Mouse (Mus musculus) hindbrain, embryonic 10.5 days (tissue): ENCODE data around the gene Igf2bp2. TPM values are rescaled to one million over a fixed set of nuclear protein-coding genes. Genes with fewer than 3 reads are reported as not detected.

Experiments used
- DNase-seq: peaks from one replicate; pipeline ENCODE4 v3.0.0-alpha.2; 2017; ENCODE audit warnings: low spot score
- H3K27ac ChIP-seq: fragments of 300-500 bp; sonication (generic); 2 replicates; pipeline ENCODE4 v1.5.1; 2016; ENCODE audit warnings: mild to moderate bottlenecking, moderate library complexity
- H3K27me3 ChIP-seq: fragments of 300-500 bp; sonication (generic); 2 replicates; pipeline ENCODE4 v1.6.1; 2016; ENCODE audit warnings: mild to moderate bottlenecking; ENCODE audit not compliant: poor library complexity, insufficient read depth, severe bottlenecking
- H3K36me3 ChIP-seq: fragments of 300-500 bp; sonication (generic); 2 replicates; pipeline ENCODE4 v1.6.1; 2016; ENCODE audit warnings: mild to moderate bottlenecking, moderate library complexity
- H3K4me1 ChIP-seq: fragments of 300-500 bp; sonication (generic); replicated peaks from 2 replicates; pipeline ENCODE4 v1.6.1; 2016; ENCODE audit warnings: mild to moderate bottlenecking
- H3K4me3 ChIP-seq: fragments of 300-500 bp; sonication (generic); 2 replicates; pipeline ENCODE4 v1.5.1; 2016; ENCODE audit warnings: mild to moderate bottlenecking, moderate library complexity
- H3K9me3 ChIP-seq: fragments of 300-500 bp; sonication (generic); 2 replicates; pipeline ENCODE4 v1.6.1; 2016; ENCODE audit warnings: mild to moderate bottlenecking, moderate library complexity
- WGBS: fragments of 180-500 bp; shearing (Covaris S2); methylation state at CpG from one replicate; pipeline ENCODE4 v1.1.7; 2016; 5-methylcytosine and 5-hydroxymethylcytosine counted together
- polyA plus RNA-seq: library from polyadenylated mRNA; unstranded; fragments of >200 nt; fragmentation: Nextera tagmentation; extraction: Ambion mirVana; gene quantifications from 2 replicates; pipeline ENCODE4 v1.2.1, GENCODE M21; 2016

The Igf2bp2 gene
- 141 and 165 TPM in 2 replicates for polyA plus RNA-seq

GRCm38 (mm10) chr16:22162512-22163455, at the start of gene Igf2bp2:
TSS of gene Igf2bp2 (minus strand) at chr16:22163299.
- H3K9me3 ChIP-seq: no peaks in the 10 kb centered on the region
- under 1% methylated on average over 131 of the region's 131 CpGs for WGBS

GRCm38 (mm10) chr16:22203501-22203900, 40.4 kb upstream of the Igf2bp2 start:
- no peaks in the 10 kb centered on the region for H3K36me3 ChIP-seq
- no peak overlapping the region for H3K27ac ChIP-seq
- 86% methylated on average over 1 of the region's 1 CpGs for WGBS
- H3K27me3 ChIP-seq: no peaks in the 10 kb centered on the region
- H3K4me3 ChIP-seq: no peak overlapping the region
- no peaks in the 10 kb centered on the region for H3K4me1 ChIP-seq
- DNase-seq: no peak
- peaks cover 12% of the 10 kb centered on the region; the same call in 1 of the 2 replicates for H3K9me3 ChIP-seq

More at GRCm38 (mm10) chr16:22162512-22163455, at the start of gene Igf2bp2:
- Histone ChIP-seq H3K4me1 (peaks cover 41% of the 10 kb centered on the region), H3K4me3 (peak within 1 kb of the TSS; percentile 97), H3K27me3 (no peaks in the 10 kb centered on the region), H3K27ac (peak within 1 kb of the TSS; percentile 99), H3K36me3 (peaks cover under 1% of the 10 kb centered on the region; the same call in 1 of the 2 replicates)
- DNase-seq: peak; percentile 80

- no peaks in the 10 kb centered on the region for H3K27me3 ChIP-seq
- H3K4me1 ChIP-seq: no peaks in the 10 kb centered on the region
- no peaks in the 10 kb centered on the region for H3K36me3 ChIP-seq
- H3K9me3 ChIP-seq: 0 out of 2 replicates have a peak, but pooled peaks cover 6% of the 10 kb centered on the region
- H3K4me3 ChIP-seq: no peak overlapping the region
- DNase-seq: no peak
- no peak overlapping the region for H3K27ac ChIP-seq
- 69% methylated on average over 3 of the region's 3 CpGs for WGBS
These were observed 38.8 kb upstream of the Igf2bp2 start for GRCm38 (mm10) chr16:22201858-22202257.

- no peaks in the 10 kb centered on the region for H3K4me1 ChIP-seq
- H3K27ac ChIP-seq: no peak overlapping the region
- DNase-seq: no peak
- H3K9me3 ChIP-seq: no peaks in the 10 kb centered on the region
- no peaks in the 10 kb centered on the region for H3K36me3 ChIP-seq
- H3K4me3 ChIP-seq: no peak overlapping the region
- 53% methylated on average over 1 of the region's 1 CpGs for WGBS
- H3K27me3 ChIP-seq: no peaks in the 10 kb centered on the region
These were observed 37.4 kb upstream of the Igf2bp2 start for GRCm38 (mm10) chr16:22200476-22200875.

GRCm38 (mm10) chr16:22187366-22187765, 24.3 kb upstream of the Igf2bp2 start:
- no peak for DNase-seq
- no peaks in the 10 kb centered on the region for H3K4me1 ChIP-seq
- H3K27ac ChIP-seq: no peak overlapping the region
- no peaks in the 10 kb centered on the region for H3K9me3 ChIP-seq
- H3K27me3 ChIP-seq: no peaks in the 10 kb centered on the region
- no peak overlapping the region for H3K4me3 ChIP-seq
- H3K36me3 ChIP-seq: no peaks in the 10 kb centered on the region
- 84% methylated on average over 12 of the region's 12 CpGs for WGBS

GRCm38 (mm10) chr16:22185411-22185810, 22.3 kb upstream of the Igf2bp2 start:
- DNase-seq: no peak
- Histone ChIP-seq H3K36me3 (no peaks in the 10 kb centered on the region), H3K4me1 (no peaks in the 10 kb centered on the region), H3K9me3 (no peaks in the 10 kb centered on the region), H3K27me3 (no peaks in the 10 kb centered on the region), H3K4me3 (no peak overlapping the region), H3K27ac (no peak overlapping the region)
- WGBS: 89% methylated on average over 3 of the region's 3 CpGs

GRCm38 (mm10) chr16:22184113-22184512, 21.0 kb upstream of the Igf2bp2 start:
- DNase-seq: no peak

GRCm38 (mm10) chr16:22182286-22182685, 19.2 kb upstream of the Igf2bp2 start:
- Histone ChIP-seq H3K27ac (no peak overlapping the region), H3K36me3 (no peaks in the 10 kb centered on the region), H3K9me3 (no peaks in the 10 kb centered on the region), H3K27me3 (no peaks in the 10 kb centered on the region), H3K4me3 (no peak overlapping the region), H3K4me1 (no peaks in the 10 kb centered on the region)
- WGBS: 85% methylated on average over 4 of the region's 4 CpGs
- DNase-seq: no peak

More at GRCm38 (mm10) chr16:22184113-22184512, 21.0 kb upstream of the Igf2bp2 start:
- 98% methylated on average over 5 of the region's 5 CpGs for WGBS
- Histone ChIP-seq H3K27ac (no peak overlapping the region), H3K27me3 (no peaks in the 10 kb centered on the region), H3K4me3 (no peak overlapping the region), H3K4me1 (no peaks in the 10 kb centered on the region), H3K9me3 (no peaks in the 10 kb centered on the region), H3K36me3 (no peaks in the 10 kb centered on the region)

GRCm38 (mm10) chr16:22178793-22179192, 15.7 kb upstream of the Igf2bp2 start:
- H3K36me3 ChIP-seq: no peaks in the 10 kb centered on the region
- 74% methylated on average over 3 of the region's 3 CpGs for WGBS
- H3K9me3 ChIP-seq: peaks cover 11% of the 10 kb centered on the region
- H3K27ac ChIP-seq: no peak overlapping the region
- DNase-seq: no peak
- no peaks in the 10 kb centered on the region for H3K27me3 ChIP-seq
- H3K4me3 ChIP-seq: no peak overlapping the region
- H3K4me1 ChIP-seq: no peaks in the 10 kb centered on the region

- Histone ChIP-seq H3K36me3 (no peaks in the 10 kb centered on the region), H3K4me3 (no peak overlapping the region), H3K4me1 (no peaks in the 10 kb centered on the region), H3K27me3 (no peaks in the 10 kb centered on the region), H3K9me3 (peaks cover 11% of the 10 kb centered on the region), H3K27ac (no peak overlapping the region)
- 85% methylated on average over 2 of the region's 2 CpGs for WGBS
- DNase-seq: no peak
These were observed 14.9 kb upstream of the Igf2bp2 start for GRCm38 (mm10) chr16:22177999-22178398.

- H3K4me1 ChIP-seq: peaks cover 13% of the 10 kb centered on the region
- 93% methylated on average over 8 of the region's 8 CpGs for WGBS
- peaks cover 10% of the 10 kb centered on the region; the same call in 1 of the 2 replicates for H3K36me3 ChIP-seq
- no peak overlapping the region for H3K27ac ChIP-seq
- H3K27me3 ChIP-seq: no peaks in the 10 kb centered on the region
- H3K4me3 ChIP-seq: no peak overlapping the region
- H3K9me3 ChIP-seq: no peaks in the 10 kb centered on the region
- no peak for DNase-seq
These were observed 5.6 kb upstream of the Igf2bp2 start for GRCm38 (mm10) chr16:22168731-22169130.

- WGBS: 79% methylated on average over 5 of the region's 5 CpGs
- H3K4me3 ChIP-seq: no peak overlapping the region
- H3K27me3 ChIP-seq: no peaks in the 10 kb centered on the region
These were observed 2.5 kb upstream of the Igf2bp2 start for GRCm38 (mm10) chr16:22165556-22165955.

GRCm38 (mm10) chr16:22164446-22164845, 1.3 kb upstream of the Igf2bp2 start:
- DNase-seq: no peak
- 66% methylated on average over 8 of the region's 8 CpGs for WGBS
- Histone ChIP-seq H3K4me1 (peaks cover 25% of the 10 kb centered on the region), H3K9me3 (no peaks in the 10 kb centered on the region), H3K4me3 (peak overlapping the region; percentile 97), H3K36me3 (peaks cover 10% of the 10 kb centered on the region; the same call in 1 of the 2 replicates), H3K27ac (no peak overlapping the region), H3K27me3 (no peaks in the 10 kb centered on the region)

More at GRCm38 (mm10) chr16:22165556-22165955, 2.5 kb upstream of the Igf2bp2 start:
- H3K27ac ChIP-seq: no peak overlapping the region
- H3K4me1 ChIP-seq: peaks cover 15% of the 10 kb centered on the region
- peaks cover 10% of the 10 kb centered on the region; the same call in 1 of the 2 replicates for H3K36me3 ChIP-seq
- H3K9me3 ChIP-seq: no peaks in the 10 kb centered on the region
- DNase-seq: no peak
